Mouse (Mus musculus) cerebellum, postnatal 36 days (tissue): ENCODE measurements around the gene Zbtb22.
A peak's percentile ranks its signal among the peaks of the same experiment; 100 is the strongest.

Source experiments
- DNase-seq, 2 experiments: peaks; one replicate each; pipeline ENCODE4 v3.0.0; 2021 to 2022; ENCODE audit warnings: mixed read lengths in 2 of 2

The Zbtb22 gene

GRCm38 (mm10) chr17:33924577-33925283, 9.0 kb downstream of the Zbtb22 start:
- DNase-seq, result peak in 1 of 2 experiments; percentile 39

DNA sequence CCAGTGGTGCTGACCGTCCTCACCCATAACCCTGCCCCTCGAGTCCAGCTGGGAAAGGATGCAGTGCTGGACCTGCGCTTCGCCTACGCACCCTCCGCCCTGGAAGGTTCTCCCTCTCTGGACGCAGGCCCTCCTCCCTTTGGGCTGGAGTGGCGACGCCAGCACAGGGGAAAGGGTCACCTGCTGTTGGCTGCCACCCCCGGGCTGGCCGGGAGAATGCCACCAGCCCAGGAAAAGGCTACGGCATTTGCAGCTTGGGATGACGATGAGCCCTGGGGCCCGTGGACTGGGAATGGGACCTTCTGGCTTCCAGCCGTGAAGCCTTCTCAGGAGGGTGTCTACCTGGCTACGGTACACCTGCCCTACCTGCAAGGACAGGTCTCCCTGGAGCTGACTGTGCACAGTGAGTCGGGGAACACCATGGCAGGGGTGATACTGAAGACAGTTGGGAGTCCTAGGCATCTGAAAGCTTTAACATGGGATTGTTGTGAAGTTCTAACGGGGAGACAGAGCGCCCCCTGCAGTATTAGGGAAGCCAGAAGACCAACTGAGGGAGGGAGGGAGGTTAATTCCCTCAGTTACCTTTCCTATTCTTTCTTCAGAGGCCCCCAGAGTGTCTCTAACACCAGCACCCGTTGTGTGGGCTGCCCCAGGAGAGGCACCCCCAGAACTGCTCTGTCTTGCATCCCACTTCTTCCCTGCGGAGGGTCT, 9.9 kb downstream of the Zbtb22 start:
- no peak for DNase-seq

GRCm38 (mm10) chr17:33926207-33926932, 10.7 kb downstream of the Zbtb22 start:
- DNase-seq, result no peak

DNA sequence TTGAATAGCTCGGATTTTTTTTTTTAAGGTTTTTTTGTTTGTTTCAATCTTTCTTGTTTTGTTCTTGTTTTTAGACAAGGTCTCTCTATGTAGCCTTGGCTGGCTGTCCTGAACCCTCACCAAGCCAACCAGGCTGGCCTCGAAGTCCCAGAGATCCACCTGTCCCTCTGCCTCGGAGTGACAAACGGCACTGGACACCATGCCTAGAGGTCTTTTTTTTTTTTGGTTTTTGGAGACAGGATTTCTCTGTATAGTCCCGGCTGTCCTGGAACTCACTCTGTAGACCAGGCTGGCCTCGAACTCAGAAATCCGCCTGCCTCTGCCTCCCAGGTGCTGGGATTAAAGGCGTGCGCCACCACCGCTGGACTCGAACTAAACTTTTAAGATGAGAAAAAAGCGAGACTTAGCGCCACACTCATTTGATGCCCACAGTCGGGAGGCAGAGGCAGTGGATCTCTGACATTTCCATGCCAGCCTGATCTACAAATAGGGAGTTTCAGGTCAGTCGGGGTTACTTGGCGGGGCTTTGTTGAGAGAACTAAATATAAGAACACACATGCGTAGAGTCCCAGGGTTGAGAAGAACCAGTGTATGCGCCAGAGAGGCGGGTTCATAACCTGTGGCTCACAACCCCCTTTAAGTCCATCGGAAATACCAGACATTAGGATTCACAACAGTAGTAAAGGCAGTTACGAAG, 12.7 kb downstream of the Zbtb22 start:
- no peak for DNase-seq

GRCm38 (mm10) chr17:33929371-33930279, 13.9 kb downstream of the Zbtb22 start, which contains the start of gene Rgl2:
TSS of gene Rgl2 (plus strand) at chr17:33929543.
- peak; percentile 96 for DNase-seq

DNA sequence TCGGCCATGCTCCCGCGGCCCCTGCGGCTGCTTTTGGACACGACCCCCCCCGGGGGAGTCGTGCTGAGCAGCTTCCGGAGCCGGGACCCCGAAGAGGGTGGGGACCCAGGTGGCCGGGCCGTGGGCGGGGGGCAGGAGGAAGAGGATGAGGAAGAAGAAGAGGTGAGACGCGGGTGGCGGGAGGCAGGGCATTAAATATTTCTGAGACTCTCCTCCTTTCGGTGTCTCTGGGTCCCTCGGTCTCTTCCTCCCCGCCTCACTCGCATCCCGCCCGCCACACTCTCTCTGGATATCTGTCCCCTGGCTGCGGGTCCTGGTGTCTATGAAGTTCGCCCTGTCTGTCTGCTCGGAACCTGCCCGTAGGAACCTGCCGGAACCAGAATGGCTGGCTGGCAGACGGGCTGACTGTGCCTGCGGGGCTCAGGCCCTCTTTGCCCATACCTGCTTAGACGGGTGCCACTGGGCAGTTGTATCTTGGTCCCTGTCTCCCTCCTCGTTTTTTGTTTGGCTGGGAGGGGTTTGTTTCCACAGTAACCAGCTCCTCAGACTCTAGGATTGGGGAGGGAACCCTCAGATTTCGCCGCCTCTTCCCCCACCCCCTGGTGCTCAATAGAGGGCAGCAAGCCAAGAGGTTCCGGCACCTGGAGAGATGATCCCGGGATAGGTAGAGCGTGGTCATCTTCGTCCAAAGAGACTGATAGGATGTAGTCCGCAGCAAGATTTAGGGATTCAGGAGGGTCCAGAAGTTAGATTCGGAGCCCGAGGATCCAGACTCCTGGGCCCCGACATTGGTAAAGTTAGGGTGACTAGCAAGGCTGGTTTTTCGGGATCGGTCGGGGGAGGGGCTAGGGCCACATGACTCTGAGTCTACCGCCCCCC, 14.8 kb downstream of the Zbtb22 start:
- DNase-seq, result peak; percentile 48 to 61

DNA sequence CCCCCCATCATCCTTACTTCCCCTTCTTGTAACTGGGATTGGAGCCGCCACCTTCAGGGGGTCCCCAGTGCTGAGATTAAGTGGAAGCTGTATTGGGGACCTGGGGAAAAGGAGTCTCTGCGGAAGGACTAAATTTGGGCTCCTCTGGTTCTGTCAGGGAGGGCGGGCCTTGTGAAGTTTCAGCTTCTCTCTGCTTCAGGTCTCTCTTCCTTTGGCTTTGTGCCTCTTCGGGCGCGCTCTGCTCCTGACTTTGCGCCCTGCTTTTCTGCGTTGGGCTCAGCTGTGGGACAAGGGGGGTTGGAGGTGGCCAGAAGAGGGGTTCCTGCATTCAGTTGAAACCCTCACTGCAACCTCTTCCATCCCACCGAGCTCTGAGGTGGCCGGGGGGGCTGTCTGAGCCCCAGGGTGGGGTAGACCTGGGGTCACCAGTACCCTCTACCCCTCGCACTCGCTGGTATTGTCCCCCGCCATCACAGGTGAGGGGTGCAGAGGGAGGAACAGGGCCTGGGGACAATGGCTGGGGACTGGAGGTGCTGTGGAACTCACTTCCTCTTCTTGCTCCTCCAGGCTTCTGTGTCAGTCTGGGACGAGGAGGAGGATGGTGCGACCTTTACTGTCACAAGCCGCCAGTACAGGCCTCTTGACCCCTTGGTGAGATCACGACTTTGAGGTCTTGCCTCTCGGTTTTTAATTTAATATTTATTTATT, 15.6 kb downstream of the Zbtb22 start:
- no peak for DNase-seq

GRCm38 (mm10) chr17:33931947-33932346, 16.2 kb downstream of the Zbtb22 start:
- DNase-seq, result no peak

DNA sequence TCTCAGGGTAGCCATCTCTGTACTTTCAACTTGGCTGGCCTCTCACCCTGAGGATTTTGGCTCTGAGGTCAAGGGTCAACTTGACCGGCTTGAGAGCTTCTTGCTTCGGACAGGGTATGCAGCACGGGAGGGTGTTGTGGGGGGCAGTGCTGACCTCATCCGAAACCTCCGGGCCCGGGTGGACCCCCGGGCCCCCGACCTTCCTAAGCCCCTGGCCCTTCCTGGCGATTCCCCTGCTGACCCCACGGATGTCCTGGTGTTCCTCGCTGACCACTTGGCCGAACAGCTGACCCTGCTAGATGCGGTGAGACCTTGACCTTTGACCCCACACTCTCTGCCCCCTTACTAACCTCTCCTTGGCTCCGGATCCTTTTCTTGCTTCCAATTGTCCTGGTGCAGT, 16.7 kb downstream of the Zbtb22 start:
- DNase-seq, result no peak

- no peak for DNase-seq
Measured at GRCm38 (mm10) chr17:33932970-33933369, 17.3 kb downstream of the Zbtb22 start.

GRCm38 (mm10) chr17:33935422-33936055, 19.8 kb downstream of the Zbtb22 start:
- no peak for DNase-seq

DNA sequence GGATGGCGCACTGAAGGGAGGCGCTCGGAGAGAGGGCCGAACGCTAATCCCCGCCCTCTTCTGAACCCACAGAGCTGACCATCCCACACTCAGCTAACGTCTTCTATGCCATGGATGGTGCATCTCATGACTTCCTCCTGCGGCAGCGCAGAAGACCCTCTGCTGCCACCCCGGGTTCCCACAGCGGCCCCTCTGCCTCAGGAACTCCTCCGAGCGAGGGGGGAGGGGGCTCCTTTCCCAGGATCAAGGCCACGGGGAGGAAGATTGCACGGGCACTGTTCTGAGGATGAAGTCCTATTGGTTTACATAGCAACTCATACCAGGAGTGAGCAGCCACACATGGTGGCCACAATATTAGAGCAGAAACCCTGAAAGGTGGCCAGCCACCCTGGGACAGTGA, 21.3 kb downstream of the Zbtb22 start:
- no peak for DNase-seq

- DNase-seq, result no peak
Measured at GRCm38 (mm10) chr17:33938783-33939182, 23.1 kb downstream of the Zbtb22 start.

DNA sequence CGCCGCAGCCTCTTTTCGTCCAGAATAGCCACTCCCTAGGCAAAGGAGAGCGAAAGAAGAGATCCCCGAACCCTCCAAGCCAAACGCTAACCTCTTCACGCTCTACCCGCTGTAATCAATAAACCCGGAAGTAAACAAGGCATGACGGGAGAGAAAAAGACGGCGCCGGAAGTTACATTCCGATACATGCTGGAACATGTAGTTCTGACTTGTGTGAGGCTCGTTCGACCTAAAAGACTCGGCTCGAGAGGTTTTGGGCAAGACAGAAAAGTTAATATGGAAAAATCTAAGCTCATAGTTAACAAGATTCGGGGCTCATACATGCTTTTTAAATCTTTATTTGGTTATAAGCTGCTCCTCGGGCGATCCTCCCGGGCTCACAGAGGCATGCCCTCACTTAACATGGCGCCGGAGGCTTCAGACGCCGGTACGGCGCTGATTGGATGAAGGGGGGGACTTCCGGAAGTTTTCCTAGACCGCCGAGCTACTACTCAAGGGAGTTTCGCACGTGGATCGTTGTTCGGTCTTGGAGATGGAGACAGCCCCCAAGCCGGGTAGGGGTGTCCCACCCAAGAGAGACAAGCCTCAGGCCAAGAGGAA, 24.6 kb downstream of the Zbtb22 start, which contains the start of the genes Pfdn6 and Wdr46:
Gene Pfdn6 (minus strand): TSS at position 138 of the 600 bp plus-strand sequence.
Gene Wdr46 (plus strand): TSS at position 455 of the 600 bp plus-strand sequence.
- peak; percentile 86 for DNase-seq

GRCm38 (mm10) chr17:33940981-33941380, 25.3 kb downstream of the Zbtb22 start:
- no peak for DNase-seq

GRCm38 (mm10) chr17:33941381-33941780, 25.7 kb downstream of the Zbtb22 start:
- DNase-seq, result no peak

DNA sequence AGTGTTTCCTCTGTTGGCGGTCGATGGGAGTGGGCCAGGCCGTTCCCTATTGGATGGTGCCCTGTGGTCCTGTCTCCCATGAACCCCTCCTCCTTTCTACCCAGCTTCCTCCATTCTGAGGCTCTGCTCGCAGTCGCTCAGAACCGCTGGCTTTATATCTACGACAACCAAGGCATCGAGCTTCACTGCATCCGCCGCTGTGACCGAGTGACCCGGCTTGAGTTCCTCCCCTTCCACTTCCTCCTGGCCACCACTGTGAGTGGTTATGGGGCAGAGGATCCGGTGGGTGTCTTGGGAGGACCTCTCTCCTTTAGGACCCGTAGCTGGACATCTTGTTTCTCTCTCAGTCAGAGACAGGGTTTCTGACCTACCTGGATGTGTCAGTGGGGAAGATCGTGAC, 27.8 kb downstream of the Zbtb22 start:
- no peak for DNase-seq

DNA sequence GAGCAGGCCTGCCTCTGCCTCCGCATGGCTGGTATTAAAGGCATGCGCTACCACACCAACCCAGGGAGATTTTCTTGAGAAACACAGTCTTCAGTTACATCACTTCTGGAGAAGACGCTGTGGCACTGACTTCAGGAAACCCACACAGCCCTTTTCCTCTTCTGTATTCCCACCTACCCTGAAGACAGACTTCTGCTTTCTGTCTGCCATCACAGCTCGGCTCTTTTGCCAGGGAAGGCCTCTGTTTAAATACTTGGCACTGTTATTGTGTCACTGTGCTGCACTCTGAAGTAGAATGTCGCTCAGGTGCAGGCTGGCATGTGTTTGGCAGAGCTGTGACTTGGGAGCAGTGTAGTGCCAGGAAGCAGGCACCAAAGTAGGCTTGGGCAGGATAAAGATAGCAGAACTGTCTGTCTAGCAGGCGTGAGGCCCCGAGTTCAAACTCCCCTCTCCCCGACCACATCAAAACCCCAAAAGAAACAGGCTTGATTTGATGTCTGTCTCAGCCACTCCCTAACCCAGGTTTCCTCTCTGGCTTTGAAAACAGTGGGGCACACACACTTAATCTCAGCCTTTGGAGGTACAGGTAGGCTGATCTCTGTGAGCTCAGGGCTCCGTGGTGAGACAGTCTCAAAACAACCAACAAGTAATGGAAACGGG, 31.9 kb downstream of the Zbtb22 start:
- DNase-seq, result no peak
